Mouse (Mus musculus) monocyte, adult 5-6 weeks (primary cell): ENCODE measurements at regions not wholly inside any gene's neighbourhood (a gene's known extent, or its start where the extent isn't known, plus 50 kb on each side); places are given as distances from the start of the nearest gene placed in this dataset.

ENCODE experiments used
- ATAC-seq: fragments of 153-309, 156-312 bp; replicated peaks from 2 replicates; pipeline ENCODE4 v1.8.0; 2017; ENCODE audit warnings: mild to moderate bottlenecking; ENCODE audit not compliant: low TSS enrichment, insufficient number of reproducible peaks, severe bottlenecking, poor library complexity, low FRiP score

DNA sequence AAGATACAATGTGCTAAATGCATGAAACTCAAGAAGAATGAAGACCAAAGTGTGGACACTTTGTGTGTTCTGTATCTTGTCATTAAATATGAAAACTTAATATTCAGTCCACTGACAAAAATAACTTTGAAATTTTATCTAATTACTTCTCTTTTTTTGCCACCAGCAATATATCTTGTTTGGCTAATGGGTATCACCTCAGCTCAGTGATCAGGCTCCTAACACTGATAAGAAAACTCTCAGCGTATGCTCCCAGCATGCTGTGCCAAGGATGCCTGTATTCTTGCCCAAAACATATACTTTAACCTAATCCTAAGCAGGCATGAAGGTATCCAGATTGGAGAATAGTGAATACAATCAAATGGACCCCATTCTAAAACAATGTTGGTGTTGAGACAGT is 53.3 kb upstream of the Ptpn12 start:
- no peak for ATAC-seq

DNA sequence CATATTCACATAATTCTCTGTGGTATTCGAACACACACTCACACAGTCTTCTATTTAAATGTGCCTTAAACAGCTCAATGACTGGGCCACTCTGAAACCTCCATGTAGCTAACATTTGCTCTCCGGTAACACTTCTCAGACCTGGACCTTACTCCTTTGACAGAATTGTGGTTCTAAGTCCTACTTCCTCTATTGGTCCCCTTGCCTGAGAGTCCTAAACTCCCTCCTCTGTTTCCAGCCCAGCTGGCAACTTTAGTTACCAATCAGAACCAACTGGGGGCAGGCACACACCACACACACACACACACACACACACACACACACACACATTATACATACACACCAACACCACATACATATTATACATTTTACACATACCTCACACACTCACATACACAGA is 57.7 kb upstream of the Ptpn12 start:
- ATAC-seq, result peak; percentile 69; the same call in 1 of the 2 replicates

DNA sequence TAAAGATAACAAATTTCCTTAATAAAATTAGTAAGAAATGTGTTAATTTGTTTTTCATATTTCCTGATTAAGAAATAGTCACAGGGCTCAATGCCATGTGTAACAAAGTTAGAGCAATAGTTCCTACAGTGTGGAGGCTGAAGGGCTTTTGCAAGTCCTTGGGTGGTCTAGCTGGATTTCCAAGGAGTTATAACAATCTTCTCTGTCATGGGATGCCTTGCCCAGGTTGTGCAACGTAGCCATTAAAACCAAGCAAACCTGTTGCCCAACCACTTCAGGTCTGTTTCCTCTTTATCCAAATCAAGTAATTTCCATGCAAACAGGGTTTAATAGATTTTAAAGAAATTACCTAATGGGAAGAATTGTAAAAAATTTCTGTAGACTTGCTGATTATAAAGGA is 59.8 kb upstream of the Ptpn12 start:
- 0 out of 2 replicates have a peak, but pooled peaks have one; percentile 46 for ATAC-seq

DNA sequence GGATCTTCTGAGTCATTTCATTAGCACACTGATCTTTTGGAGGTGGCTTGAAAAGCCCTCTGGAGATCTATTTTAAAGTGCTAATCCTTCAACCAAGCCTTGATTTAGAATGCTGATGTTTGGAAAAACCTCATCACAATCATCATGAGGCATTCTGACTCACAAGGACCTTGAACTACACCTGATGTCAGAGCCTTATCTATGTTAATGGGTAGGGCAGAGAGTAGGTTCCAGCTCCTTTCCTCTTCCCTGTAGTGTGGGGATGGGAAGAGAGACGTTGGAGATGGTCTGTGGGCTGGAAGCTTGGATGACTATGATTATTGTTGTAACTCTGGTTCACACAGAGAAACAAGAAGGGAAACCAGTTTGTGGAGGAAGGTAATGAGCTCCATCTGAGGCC is 63.0 kb upstream of the Gsap start:
- ATAC-seq, result no peak

DNA sequence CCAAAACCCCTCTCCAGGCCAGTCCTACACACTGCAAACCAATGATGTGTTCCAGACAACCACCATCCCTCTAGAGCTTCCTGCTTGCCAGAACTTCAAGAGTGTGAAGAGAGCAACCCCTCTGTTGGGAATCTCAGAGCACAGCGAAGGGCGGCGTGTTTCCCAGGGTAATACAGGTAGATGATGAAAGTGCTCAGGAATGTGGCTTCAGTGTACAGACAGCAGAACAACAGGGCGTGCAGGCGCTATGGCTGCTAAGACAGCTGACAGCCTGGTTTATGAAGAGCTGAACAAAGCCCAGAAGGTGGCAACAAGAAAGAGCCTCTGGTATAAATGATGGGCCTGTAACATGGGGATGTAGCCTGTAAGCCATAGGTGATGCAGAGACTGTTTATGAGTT is 61.0 kb upstream of the Gsap start:
- no peak for ATAC-seq

DNA sequence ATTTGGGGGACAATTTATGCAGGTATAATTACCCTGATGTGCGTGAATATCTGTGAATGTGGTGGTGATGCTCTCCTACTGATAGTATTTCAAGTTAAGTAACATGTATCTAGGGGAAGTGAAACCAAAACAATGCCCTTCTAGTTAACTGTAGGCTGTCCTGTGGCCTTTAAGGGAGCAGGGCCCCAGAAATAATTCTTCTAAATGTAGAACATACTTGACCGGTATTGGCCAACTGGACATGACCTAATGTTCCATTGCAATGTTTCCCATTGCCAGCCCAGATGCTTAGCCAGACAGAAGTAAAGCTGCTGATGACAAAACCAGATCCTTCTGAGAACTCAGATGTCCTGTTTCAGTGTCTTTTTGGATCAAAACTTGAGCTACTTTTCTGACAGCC is 54.9 kb upstream of the Gsap start:
- peak; percentile 90 for ATAC-seq

DNA sequence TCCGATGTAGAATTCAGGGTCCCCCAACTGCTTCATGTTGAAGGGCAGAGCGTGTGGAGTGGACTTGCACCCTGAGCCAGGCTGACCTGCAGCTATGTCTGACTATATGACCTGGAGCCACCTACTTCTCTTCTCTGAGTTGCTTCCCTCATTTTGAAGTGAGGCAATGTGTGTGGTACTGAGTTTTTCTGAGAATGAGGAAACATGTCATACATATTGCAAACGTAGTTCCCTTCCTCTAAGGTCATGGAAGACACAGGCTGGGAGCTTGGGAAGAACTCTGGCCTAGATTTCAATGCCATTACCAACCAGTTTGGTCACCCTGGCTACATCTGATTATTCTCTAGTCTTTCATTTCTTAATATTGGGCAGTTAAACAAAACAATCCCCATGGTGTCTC is 54.1 kb upstream of the Gsap start:
- ATAC-seq, result peak; percentile 86

DNA sequence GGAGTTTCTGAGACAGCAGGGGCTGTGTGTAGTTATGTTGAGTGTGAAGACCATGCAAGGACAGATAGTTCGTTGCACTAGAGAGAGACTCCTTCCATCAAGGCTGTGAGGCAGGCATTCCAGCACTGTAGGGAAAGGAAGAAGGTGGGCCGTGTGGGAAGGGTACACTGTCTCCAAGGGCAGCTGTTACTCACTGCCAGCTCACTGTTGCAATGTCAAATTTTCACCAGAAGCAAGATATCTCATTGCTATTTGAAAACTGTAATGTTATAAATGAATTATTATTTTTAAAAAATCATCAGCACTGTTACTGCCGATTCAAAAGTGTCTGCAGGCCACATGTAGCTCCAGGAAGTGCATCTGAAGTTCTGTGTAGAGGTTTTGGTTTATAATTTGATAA is 50.6 kb upstream of the Gsap start:
- no peak for ATAC-seq

DNA sequence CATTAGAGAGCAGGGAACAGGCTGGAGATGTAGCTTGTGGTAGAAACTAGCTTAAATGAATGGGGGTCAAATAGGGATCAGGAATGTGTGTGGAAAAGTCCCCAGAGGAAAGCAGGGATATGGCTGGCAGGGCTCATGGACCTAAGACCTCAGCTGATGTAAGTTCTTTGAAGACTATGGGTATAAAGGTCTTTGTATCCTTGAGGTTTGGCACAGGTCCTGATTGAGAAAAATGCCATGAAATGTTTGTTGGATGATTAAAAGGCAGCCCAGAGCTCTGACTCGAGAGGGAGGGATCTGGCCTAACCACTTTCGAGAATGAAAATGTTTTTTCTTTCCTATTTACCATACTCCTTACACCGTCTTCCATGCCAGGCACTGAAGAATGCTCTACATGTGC is 50.0 kb upstream of the Gsap start:
- ATAC-seq, result no peak
